Mouse (Mus musculus) intestine, postnatal 0 days (tissue): ENCODE data around the gene Glce. TPM values are rescaled to one million over a fixed set of nuclear protein-coding genes. Genes with fewer than 3 reads are reported as not detected.

Experiments used
- ATAC-seq: fragments of 200-750 bp; cut with Nextera tagmentation; 2 replicates; pipeline ENCODE4 v1.8.0; 2017; ENCODE audit warnings: mild to moderate bottlenecking, moderate TSS enrichment, moderate library complexity
- H3K27ac ChIP-seq: fragments of 300-500 bp; sonication (generic); 2 replicates; pipeline ENCODE4 v1.5.1; 2014; ENCODE audit warnings: mild to moderate bottlenecking, low read depth, low read length, moderate library complexity
- H3K27me3 ChIP-seq: fragments of 300-500 bp; sonication (generic); replicated peaks from 2 replicates; pipeline ENCODE4 v1.6.1; 2014; ENCODE audit warnings: low read length, mixed read lengths; ENCODE audit not compliant: control insufficient read depth, insufficient read depth
- H3K36me3 ChIP-seq: fragments of 300-500 bp; sonication (generic); 2 replicates; pipeline ENCODE4 v1.6.1; 2014; ENCODE audit warnings: mild to moderate bottlenecking, moderate library complexity; ENCODE audit not compliant: control insufficient read depth, insufficient read depth
- H3K4me1 ChIP-seq: fragments of 300-500 bp; sonication (generic); replicated peaks from 2 replicates; pipeline ENCODE4 v1.6.1; 2014; ENCODE audit warnings: antibody characterized with exemption, low read length, mixed read lengths; ENCODE audit not compliant: control insufficient read depth, insufficient read depth
- H3K4me2 ChIP-seq: fragments of 300-500 bp; sonication (generic); replicated peaks from 2 replicates; pipeline ENCODE4 v1.6.1; 2014; ENCODE audit warnings: low read depth, mild to moderate bottlenecking, moderate library complexity
- H3K4me3 ChIP-seq: fragments of 300-500 bp; sonication (generic); 2 replicates; pipeline ENCODE4 v1.5.1; 2014; ENCODE audit warnings: low read depth, low read length
- H3K9ac ChIP-seq: fragments of 300-500 bp; sonication (generic); 2 replicates; pipeline ENCODE4 v1.6.1; 2014; ENCODE audit warnings: mild to moderate bottlenecking, low read depth, low read length
- H3K9me3 ChIP-seq: fragments of 300-500 bp; sonication (generic); 2 replicates; pipeline ENCODE4 v1.6.1; 2016; ENCODE audit warnings: mixed run types; ENCODE audit not compliant: control insufficient read depth
- CTCF ChIP-seq: sonication (generic); IDR thresholded peaks from 2 replicates; pipeline ENCODE4 v1.5.1; 2016; ENCODE audit warnings: low read depth, mild to moderate bottlenecking, control low read depth, antibody characterized with exemption, moderate library complexity
- WGBS: fragments of 180-500 bp; shearing (Covaris S2); extraction: QIAGEN DNeasy Blood & Tissue Kit; methylation state at CpG from one replicate; pipeline ENCODE4 v1.1.7; 2014; 5-methylcytosine and 5-hydroxymethylcytosine counted together
- polyA plus RNA-seq: library from polyadenylated mRNA; unstranded; fragments of >200 nt; fragmentation: Nextera tagmentation; extraction: Ambion mirVana; gene quantifications from 2 replicates; pipeline ENCODE4 v1.2.1, GENCODE M21; 2015

Gene Glce
- polyA plus RNA-seq, 1 experiment from 2014 or later: 8.1 TPM

GRCm38 (mm10) chr9:62056206-62056605, 66.2 kb downstream of the Glce start:
- Histone ChIP-seq H3K36me3 (0 out of 2 replicates have a peak, but pooled peaks cover 7% of the 10 kb centered on the region), H3K9ac (no peak overlapping the region), H3K4me3 (no peak overlapping the region), H3K27me3 (no peaks in the 10 kb centered on the region), H3K9me3 (no peaks in the 10 kb centered on the region), H3K27ac (no peak overlapping the region), H3K4me2 (no peak overlapping the region), H3K4me1 (no peaks in the 10 kb centered on the region)
- WGBS: 80% methylated on average over 2 of the region's 2 CpGs
- no peak for ATAC-seq
- TF ChIP-seq CTCF: no peak

- no peaks in the 10 kb centered on the region for H3K4me1 ChIP-seq
- no peak overlapping the region for H3K4me3 ChIP-seq
- H3K9ac ChIP-seq: no peak overlapping the region
- no peak for ATAC-seq
- H3K36me3 ChIP-seq: no peaks in the 10 kb centered on the region
- peak; percentile 79 for TF ChIP-seq CTCF
- no peaks in the 10 kb centered on the region for H3K9me3 ChIP-seq
- no peaks in the 10 kb centered on the region for H3K27me3 ChIP-seq
- no peak overlapping the region for H3K4me2 ChIP-seq
- WGBS: 49% methylated on average over 4 of the region's 4 CpGs
- no peak overlapping the region for H3K27ac ChIP-seq
These were observed 71.7 kb downstream of the Glce start for GRCm38 (mm10) chr9:62050801-62051200.

GRCm38 (mm10) chr9:62049166-62049565, 73.3 kb downstream of the Glce start:
- ATAC-seq: no peak
- Histone ChIP-seq H3K4me3 (no peak overlapping the region), H3K27ac (no peak overlapping the region), H3K4me1 (no peaks in the 10 kb centered on the region), H3K9ac (no peak overlapping the region), H3K4me2 (no peak overlapping the region), H3K36me3 (no peaks in the 10 kb centered on the region), H3K9me3 (no peaks in the 10 kb centered on the region), H3K27me3 (no peaks in the 10 kb centered on the region)
- WGBS: 80% methylated on average over 8 of the region's 8 CpGs
- TF ChIP-seq CTCF: no peak

- H3K27me3 ChIP-seq: no peaks in the 10 kb centered on the region
- no peak overlapping the region for H3K27ac ChIP-seq
- WGBS: 82% methylated on average over 3 of the region's 3 CpGs
- no peak for TF ChIP-seq CTCF
- no peak for ATAC-seq
- no peaks in the 10 kb centered on the region for H3K4me1 ChIP-seq
- H3K4me2 ChIP-seq: no peak overlapping the region
- no peak overlapping the region for H3K9ac ChIP-seq
- no peak overlapping the region for H3K4me3 ChIP-seq
- H3K36me3 ChIP-seq: no peaks in the 10 kb centered on the region
- no peaks in the 10 kb centered on the region for H3K9me3 ChIP-seq
These were observed 80.3 kb downstream of the Glce start for GRCm38 (mm10) chr9:62042167-62042566.

- Histone ChIP-seq H3K27me3 (no peaks in the 10 kb centered on the region), H3K9me3 (no peaks in the 10 kb centered on the region), H3K27ac (no peak overlapping the region), H3K4me2 (0 out of 2 replicates have a peak overlapping the region, but pooled peaks have one; percentile 21), H3K4me1 (no peaks in the 10 kb centered on the region), H3K9ac (no peak overlapping the region), H3K36me3 (no peaks in the 10 kb centered on the region), H3K4me3 (no peak overlapping the region)
- WGBS: 9% methylated on average over 20 of the region's 20 CpGs
- ATAC-seq: 0 out of 2 replicates have a peak, but pooled peaks have one; percentile 54
- peak; percentile 99 for TF ChIP-seq CTCF
These were observed 82.3 kb downstream of the Glce start for GRCm38 (mm10) chr9:62040008-62040608.

GRCm38 (mm10) chr9:62035806-62036205, 86.6 kb downstream of the Glce start:
- no peak overlapping the region for H3K27ac ChIP-seq
- no peaks in the 10 kb centered on the region for H3K36me3 ChIP-seq
- no peak overlapping the region for H3K9ac ChIP-seq
- H3K9me3 ChIP-seq: no peaks in the 10 kb centered on the region
- ATAC-seq: no peak
- H3K4me1 ChIP-seq: no peaks in the 10 kb centered on the region
- no peaks in the 10 kb centered on the region for H3K27me3 ChIP-seq
- no peak overlapping the region for H3K4me3 ChIP-seq
- WGBS: 94% methylated on average over 1 of the region's 1 CpGs
- TF ChIP-seq CTCF: no peak
- H3K4me2 ChIP-seq: no peak overlapping the region

GRCm38 (mm10) chr9:62032206-62032605, 90.2 kb downstream of the Glce start:
- Histone ChIP-seq H3K27ac (no peak overlapping the region), H3K9me3 (no peaks in the 10 kb centered on the region), H3K4me2 (no peak overlapping the region), H3K4me3 (no peak overlapping the region), H3K4me1 (no peaks in the 10 kb centered on the region), H3K27me3 (0 out of 2 replicates have a peak, but pooled peaks cover 5% of the 10 kb centered on the region), H3K9ac (no peak overlapping the region), H3K36me3 (no peaks in the 10 kb centered on the region)
- no peak for ATAC-seq
- TF ChIP-seq CTCF: no peak
- WGBS: 97% methylated on average over 3 of the region's 3 CpGs
